Mouse (Mus musculus) MEL (cell line): ENCODE measurements at regions not wholly inside any gene's neighbourhood (a gene's known extent, or its start where the extent isn't known, plus 50 kb on each side); places are given as distances from the start of the nearest gene placed in this dataset.

Source experiments
- DNase-seq: peaks from one replicate; pipeline ENCODE4 v3.0.0; 2011; ENCODE audit warnings: low read depth, low spot score
- H3K27ac ChIP-seq: 2 replicates; pipeline ENCODE4 v1.5.1; 2012; ENCODE audit warnings: low read depth, mild to moderate bottlenecking, control low read depth, low read length, moderate library complexity; ENCODE audit not compliant: control insufficient read depth
- H3K27me3 ChIP-seq, 2 experiments: fragments of 150-350 bp in 1 of 2; sonication (generic) in 1 of 2; 2 replicates each; pipeline ENCODE4 v1.6.1; 2012; ENCODE audit warnings: low read length in 2 of 2, mild to moderate bottlenecking in 2 of 2, improper control_type of control experiment in 1 of 2, moderate library complexity in 1 of 2; ENCODE audit not compliant: insufficient read depth in 2 of 2, control insufficient read depth in 1 of 2
- H3K36me3 ChIP-seq, 2 experiments: 2 replicates each; pipeline ENCODE4 v1.6.1; 2012 to 2014; ENCODE audit warnings: low read length in 2 of 2, improper control_type of control experiment in 1 of 2, inconsistent platforms in 1 of 2, mild to moderate bottlenecking in 1 of 2; ENCODE audit not compliant: insufficient read depth in 2 of 2, control insufficient read depth in 1 of 2
- H3K4me1 ChIP-seq, 2 experiments: fragments of 150-350 bp in 1 of 2; sonication (generic) in 1 of 2; 2 replicates each; pipeline ENCODE4 v1.6.1; 2012; ENCODE audit warnings: low read length in 2 of 2, improper control_type of control experiment in 1 of 2, mild to moderate bottlenecking in 1 of 2; ENCODE audit not compliant: insufficient read depth in 2 of 2, control insufficient read depth in 1 of 2
- H3K4me3 ChIP-seq, 2 experiments: fragments of 150-350 bp in 1 of 2; sonication (generic) in 1 of 2; 2 replicates each; pipeline ENCODE4 v1.5.1; 2012; ENCODE audit warnings: low read depth in 2 of 2, low read length in 2 of 2, mild to moderate bottlenecking in 2 of 2, moderate library complexity in 2 of 2, control low read depth in 1 of 2, improper control_type of control experiment in 1 of 2; ENCODE audit not compliant: control insufficient read depth in 1 of 2, insufficient read depth in 1 of 2
- H3K79me2 ChIP-seq: 2 replicates; pipeline ENCODE4 v1.6.1; 2012; ENCODE audit warnings: mild to moderate bottlenecking, low read length, moderate library complexity; ENCODE audit not compliant: control insufficient read depth, poor library complexity, insufficient read depth
- H3K9ac ChIP-seq: 2 replicates; pipeline ENCODE4 v1.6.1; 2012; ENCODE audit warnings: low read depth, mild to moderate bottlenecking, control low read depth, low read length, moderate library complexity; ENCODE audit not compliant: control insufficient read depth, poor library complexity, severe bottlenecking
- H3K9me3 ChIP-seq: fragments of 150-350 bp; sonication (generic); replicated peaks from 2 replicates; pipeline ENCODE4 v1.6.1; 2012; ENCODE audit warnings: mild to moderate bottlenecking, low read length, improper control_type of control experiment, moderate library complexity; ENCODE audit not compliant: insufficient read depth
- BHLHE40 ChIP-seq: IDR thresholded peaks from 2 replicates; pipeline ENCODE4 v1.6.1; 2012; ENCODE audit warnings: low read depth, mild to moderate bottlenecking, inconsistent platforms, low read length, improper control_type of control experiment, borderline replicate concordance
- CHD1 ChIP-seq: IDR thresholded peaks from 2 replicates; pipeline ENCODE4 v1.6.1; 2012; ENCODE audit warnings: low read depth, mild to moderate bottlenecking, inconsistent platforms, low read length, improper control_type of control experiment
- CHD2 ChIP-seq: IDR thresholded peaks from 2 replicates; pipeline ENCODE4 v1.6.1; 2011; ENCODE audit warnings: low read length, improper control_type of control experiment
- E2F4 ChIP-seq: IDR thresholded peaks from 2 replicates; pipeline ENCODE4 v1.6.1; 2011; ENCODE audit warnings: low read depth, low read length, improper control_type of control experiment, borderline replicate concordance
- ELF1 ChIP-seq: IDR thresholded peaks from 2 replicates; pipeline ENCODE4 v1.6.1; 2014; ENCODE audit warnings: low read depth, mild to moderate bottlenecking, inconsistent platforms, low read length, improper control_type of control experiment, moderate library complexity
- JUND ChIP-seq: IDR thresholded peaks from 2 replicates; pipeline ENCODE4 v1.6.1; 2011; ENCODE audit warnings: low read depth, mild to moderate bottlenecking, improper control_type of control experiment, low read length
- MAFK ChIP-seq: IDR thresholded peaks from 2 replicates; pipeline ENCODE4 v1.6.1; 2011; ENCODE audit warnings: low read depth, mild to moderate bottlenecking, low read length, improper control_type of control experiment, borderline replicate concordance
- MAX ChIP-seq: IDR thresholded peaks from 2 replicates; pipeline ENCODE4 v1.6.1; 2011; ENCODE audit warnings: low read length, improper control_type of control experiment
- MEF2A ChIP-seq: IDR thresholded peaks from 2 replicates; pipeline ENCODE4 v1.6.1; 2014; ENCODE audit warnings: low read depth, mild to moderate bottlenecking, inconsistent platforms, low read length, improper control_type of control experiment; ENCODE audit not compliant: poor library complexity, insufficient replicate concordance, severe bottlenecking; ENCODE audit errors: extremely low read depth
- MYC ChIP-seq: IDR thresholded peaks from 2 replicates; pipeline ENCODE4 v1.6.1; 2011; ENCODE audit warnings: low read depth, mild to moderate bottlenecking, low read length, improper control_type of control experiment, moderate library complexity
- NRF1 ChIP-seq: IDR thresholded peaks from 2 replicates; pipeline ENCODE4 v1.6.1; 2014; ENCODE audit warnings: low read depth, mild to moderate bottlenecking, inconsistent platforms, low read length, improper control_type of control experiment, moderate library complexity; ENCODE audit not compliant: poor library complexity, insufficient read depth, severe bottlenecking
- POLR2AphosphoS5 ChIP-seq: IDR thresholded peaks from 2 replicates; pipeline ENCODE4 v1.6.1; 2012; ENCODE audit warnings: low read depth, borderline replicate concordance, mild to moderate bottlenecking, inconsistent platforms, low read length, moderate library complexity, mixed read lengths
- SIN3A ChIP-seq: IDR thresholded peaks from 2 replicates; pipeline ENCODE4 v1.6.1; 2012; ENCODE audit warnings: low read length, improper control_type of control experiment, inconsistent platforms
- SMC3 ChIP-seq: IDR thresholded peaks from 2 replicates; pipeline ENCODE4 v1.6.1; 2011; ENCODE audit warnings: low read depth, low read length, improper control_type of control experiment
- TCF12 ChIP-seq: IDR thresholded peaks from 2 replicates; pipeline ENCODE4 v1.6.1; 2014; ENCODE audit warnings: low read depth, mild to moderate bottlenecking, inconsistent platforms, low read length, improper control_type of control experiment, moderate library complexity
- UBTF ChIP-seq: IDR thresholded peaks from 2 replicates; pipeline ENCODE4 v1.6.1; 2012; ENCODE audit warnings: low read depth, mild to moderate bottlenecking, inconsistent platforms, low read length, improper control_type of control experiment, moderate library complexity, borderline replicate concordance; ENCODE audit not compliant: insufficient read depth
- ZNF384 ChIP-seq: IDR thresholded peaks from 2 replicates; pipeline ENCODE4 v1.6.1; 2012; ENCODE audit warnings: low read depth, mild to moderate bottlenecking, inconsistent platforms, low read length, improper control_type of control experiment

DNA sequence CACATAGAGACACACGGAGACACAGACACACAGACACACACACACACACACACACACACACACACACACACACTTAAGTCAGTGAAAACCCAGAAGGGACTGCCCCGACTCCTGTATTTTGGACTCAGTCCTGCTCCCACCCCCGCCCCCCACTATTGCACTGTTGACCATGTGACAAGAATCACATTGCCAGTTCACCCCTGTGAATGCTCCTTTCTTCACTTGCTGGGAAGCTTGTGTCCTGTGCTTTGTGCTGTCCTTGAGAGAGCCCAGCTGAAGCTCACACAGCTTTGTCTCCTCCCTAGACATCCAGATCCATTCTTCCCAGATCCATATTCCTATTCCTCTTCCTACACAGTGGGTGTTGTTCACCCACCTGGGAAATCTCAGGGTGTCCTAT is 400.0 kb downstream of the Cdh26 start:
- H3K9ac ChIP-seq = no peak overlapping the region
- H3K27me3 ChIP-seq = no peaks in the 10 kb centered on the region
- H3K4me3 ChIP-seq = no peak overlapping the region
- no peaks in the 10 kb centered on the region for H3K79me2 ChIP-seq
- H3K4me1 ChIP-seq = no peaks in the 10 kb centered on the region
- H3K9me3 ChIP-seq = no peaks in the 10 kb centered on the region
- no peak overlapping the region for H3K27ac ChIP-seq
- no peak for DNase-seq
- TF ChIP-seq MYC = no peak
- no peak for TF ChIP-seq NRF1
- TF ChIP-seq POLR2AphosphoS5 = no peak
- TF ChIP-seq MAX = no peak
- no peak for TF ChIP-seq MEF2A
- no peak for TF ChIP-seq UBTF
- no peak for TF ChIP-seq ELF1
- no peak for TF ChIP-seq E2F4
- no peak for TF ChIP-seq MAFK
- no peak for TF ChIP-seq CHD1
- TF ChIP-seq BHLHE40 = no peak
- TF ChIP-seq SMC3 = no peak
- no peak for TF ChIP-seq SIN3A
- H3K36me3 ChIP-seq = no peaks in the 10 kb centered on the region

DNA sequence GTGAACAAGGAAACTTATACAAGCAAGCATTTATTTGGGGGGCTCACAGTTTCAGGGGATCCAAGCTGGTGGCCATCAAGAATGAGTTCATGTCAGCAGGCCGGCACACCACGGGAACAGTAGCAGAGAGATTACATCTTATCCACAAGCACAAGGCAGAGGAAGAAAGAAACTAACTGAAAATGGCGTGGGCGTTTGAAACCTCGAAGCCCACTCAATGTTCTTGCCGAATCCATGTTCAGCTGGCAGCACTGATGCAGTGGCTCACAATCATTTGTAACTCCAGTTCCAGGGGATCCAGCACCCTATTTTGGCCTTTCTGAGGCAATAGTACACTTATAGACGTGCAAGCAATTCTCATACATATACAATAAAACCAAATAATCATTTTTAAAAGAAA is 404.7 kb downstream of the Cdh26 start:
- no peaks in the 10 kb centered on the region for H3K9me3 ChIP-seq
- H3K27ac ChIP-seq = no peak overlapping the region
- H3K9ac ChIP-seq = no peak overlapping the region
- no peaks in the 10 kb centered on the region for H3K36me3 ChIP-seq
- TF ChIP-seq ZNF384 (no peak), JUND (no peak), CHD2 (no peak), TCF12 (no peak), E2F4 (no peak)
- no peaks in the 10 kb centered on the region for H3K27me3 ChIP-seq
- H3K79me2 ChIP-seq = no peaks in the 10 kb centered on the region
- DNase-seq = no peak
- H3K4me1 ChIP-seq = no peaks in the 10 kb centered on the region
- no peak overlapping the region for H3K4me3 ChIP-seq
